Mouse (Mus musculus): ENCODE measurements around the gene Fbxw20. TPM values are rescaled to one million over a fixed set of nuclear protein-coding genes. Genes with fewer than 3 reads are reported as not detected.
"Not testable (repeated sequence)": the region's sequence is repeated elsewhere in the genome, so short reads cannot be mapped to it uniquely, and the experiment has no call there.

Gene Fbxw20
- total RNA-seq (2015) (not detected in 2 replicates), total RNA-seq (2017) (not detected in 2 replicates)

- no peak for ATAC-seq (ENCODE audit: poor library complexity, severe bottlenecking)
Measured at GRCm38 (mm10) chr9:109234654-109235053, at the start of gene Fbxw20. Gene Fbxw20 (minus strand): TSS chr9:109234754.

- no peak for ATAC-seq (ENCODE audit: poor library complexity, severe bottlenecking)
Measured at GRCm38 (mm10) chr9:109263041-109263440, 28.5 kb upstream of the Fbxw20 start.

GRCm38 (mm10) chr9:109218449-109218848, 16.1 kb downstream of the Fbxw20 start:
- ATAC-seq (ENCODE audit: poor library complexity, severe bottlenecking) = no peak

- not testable (repeated sequence) for ATAC-seq (ENCODE audit: poor library complexity, severe bottlenecking)
Measured at GRCm38 (mm10) chr9:109201347-109201746, 33.2 kb downstream of the Fbxw20 start.

- peak; percentile 84 for ATAC-seq (ENCODE audit: poor library complexity, severe bottlenecking)
Measured at GRCm38 (mm10) chr9:109200349-109200748, 34.2 kb downstream of the Fbxw20 start.

- no peak for ATAC-seq (ENCODE audit: poor library complexity, severe bottlenecking)
Measured at GRCm38 (mm10) chr9:109199353-109199752, 35.2 kb downstream of the Fbxw20 start.

GRCm38 (mm10) chr9:109195875-109196274, 38.7 kb downstream of the Fbxw20 start, which contains the start of gene Fbxw13:
Gene Fbxw13 (minus strand): TSS chr9:109195975.
- not testable (repeated sequence) for ATAC-seq (ENCODE audit: poor library complexity, severe bottlenecking)

- no peak for ATAC-seq (ENCODE audit: poor library complexity, severe bottlenecking)
Measured at GRCm38 (mm10) chr9:109177208-109177607, 57.3 kb downstream of the Fbxw20 start.

- no peak for ATAC-seq (ENCODE audit: poor library complexity, severe bottlenecking)
Measured at GRCm38 (mm10) chr9:109176301-109176700, 58.3 kb downstream of the Fbxw20 start.

Other genes with a start within 250 kb of the Fbxw20 start
- gene Ucn2, start 248.7 kb downstream of the Fbxw20 start, total RNA-seq (2015) = not detected in 2 replicates
- gene Ucn2, start 248.7 kb downstream of the Fbxw20 start, total RNA-seq (2017) = not detected in 2 replicates
- gene Pfkfb4, start 243.0 kb downstream of the Fbxw20 start, total RNA-seq (2015) = 19.3 and 22.4 TPM in 2 replicates
- gene Pfkfb4, start 243.0 kb downstream of the Fbxw20 start, total RNA-seq (2017) = 53.1 and 64.9 TPM in 2 replicates
- gene Shisa5, start 196.2 kb downstream of the Fbxw20 start, total RNA-seq (2015) = 119 and 176 TPM in 2 replicates
- 453 and 632 TPM in 2 replicates for gene Shisa5, start 196.2 kb downstream of the Fbxw20 start, total RNA-seq (2017)
- 119 and 124 TPM in 2 replicates for gene Trex1, start 175.0 kb downstream of the Fbxw20 start, total RNA-seq (2015)
- 68.7 and 87.5 TPM in 2 replicates for gene Trex1, start 175.0 kb downstream of the Fbxw20 start, total RNA-seq (2017)
- 7.2 and 9.5 TPM in 2 replicates for gene Atrip, start 160.6 kb downstream of the Fbxw20 start, total RNA-seq (2015)
- 9.7 and 10.2 TPM in 2 replicates for gene Atrip, start 160.6 kb downstream of the Fbxw20 start, total RNA-seq (2017)
- gene Ccdc51, start 152.3 kb downstream of the Fbxw20 start, total RNA-seq (2015) = 4.7 and 6.0 TPM in 2 replicates
- 6.7 and 11.0 TPM in 2 replicates for gene Ccdc51, start 152.3 kb downstream of the Fbxw20 start, total RNA-seq (2017)
- 367 and 406 TPM in 2 replicates for gene Tma7, start 152.2 kb downstream of the Fbxw20 start, total RNA-seq (2015)
- 109 and 136 TPM in 2 replicates for gene Tma7, start 152.2 kb downstream of the Fbxw20 start, total RNA-seq (2017)
- gene Plxnb1, start 139.4 kb downstream of the Fbxw20 start, total RNA-seq (2015) = 0.11 TPM in 1 of 2 replicates, not detected in the other
- 0.04 TPM in 1 of 2 replicates, not detected in the other for gene Plxnb1, start 139.4 kb downstream of the Fbxw20 start, total RNA-seq (2017)
- gene Fbxw21, start 72.7 kb downstream of the Fbxw20 start, total RNA-seq (2015) = not detected in 2 replicates
- not detected in 2 replicates for gene Fbxw21, start 72.7 kb downstream of the Fbxw20 start, total RNA-seq (2017)
- not detected in 2 replicates for gene Fbxw13, start 38.8 kb downstream of the Fbxw20 start, total RNA-seq (2015)
- not detected in 2 replicates for gene Fbxw13, start 38.8 kb downstream of the Fbxw20 start, total RNA-seq (2017)
- not detected in 2 replicates for gene Fbxw14, start 52.9 kb upstream of the Fbxw20 start, total RNA-seq (2015)
- gene Fbxw14, start 52.9 kb upstream of the Fbxw20 start, total RNA-seq (2017) = not detected in 2 replicates
- not detected in 2 replicates for gene Fbxw28, start 104.9 kb upstream of the Fbxw20 start, total RNA-seq (2015)
- gene Fbxw28, start 104.9 kb upstream of the Fbxw20 start, total RNA-seq (2017) = not detected in 2 replicates
- not detected in 2 replicates for gene Fbxw22, start 169.5 kb upstream of the Fbxw20 start, total RNA-seq (2015)
- gene Fbxw22, start 169.5 kb upstream of the Fbxw20 start, total RNA-seq (2017) = not detected in 2 replicates
- gene Fbxw16, start 214.4 kb upstream of the Fbxw20 start, total RNA-seq (2015) = not detected in 2 replicates
- gene Fbxw16, start 214.4 kb upstream of the Fbxw20 start, total RNA-seq (2017) = not detected in 2 replicates